Mouse (Mus musculus): ENCODE data around the gene Bcorl1. TPM values are rescaled to one million over a fixed set of nuclear protein-coding genes. Genes with fewer than 3 reads are reported as not detected.
A peak's percentile ranks its signal among the peaks of the same experiment; 100 is the strongest.

The Bcorl1 gene
- polyA plus RNA-seq, 1 experiment from 2014 or later, result 20.1 TPM

GRCm38 (mm10) chrX:48344643-48345384, 3.7 kb downstream of the Bcorl1 start:
- Histone ChIP-seq H3K79me2 (ENCODE audit: inconsistent target) (peaks cover 1% of the 10 kb centered on the region; the same call in 1 of the 2 replicates), H3K27ac (no peak overlapping the region), H3K36me3 (ENCODE audit: inconsistent target) (no peaks in the 10 kb centered on the region), H3K4me3 (ENCODE audit: inconsistent target) (peak overlapping the region; percentile 39)
- WGBS (ENCODE audit: missing documents), result 17% methylated on average over 38 of the region's 61 CpGs

DNA sequence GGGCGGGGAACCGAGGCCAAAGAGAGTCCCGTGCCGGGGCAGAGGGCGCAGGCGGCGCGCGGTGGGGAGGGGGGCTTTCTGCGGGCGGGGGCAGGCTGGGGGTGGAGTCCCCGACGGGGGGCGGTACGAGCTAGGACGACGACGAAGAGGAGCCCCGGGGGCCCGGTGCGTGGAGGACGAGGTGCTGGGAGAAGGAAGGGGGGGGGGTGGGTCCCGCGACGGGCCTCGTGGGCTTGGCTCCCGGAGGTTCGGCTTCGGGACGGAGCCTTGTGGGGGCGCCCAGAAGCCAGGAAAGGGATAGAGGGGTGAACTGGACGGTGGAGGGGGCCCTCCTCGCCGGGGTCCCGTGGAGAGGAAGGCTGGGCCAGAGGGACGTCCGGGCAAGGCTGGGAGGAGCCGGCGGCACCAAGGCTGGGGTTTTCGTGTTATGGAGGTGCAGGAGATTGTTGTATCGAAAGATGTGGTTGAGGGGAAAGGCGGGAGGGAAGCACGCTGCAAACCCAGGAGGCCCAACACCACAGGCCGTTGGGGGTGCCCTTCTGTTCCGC, 4.3 kb downstream of the Bcorl1 start:
- Histone ChIP-seq H3K4me3 (ENCODE audit: inconsistent target) (no peak overlapping the region), H3K36me3 (ENCODE audit: inconsistent target) (no peaks in the 10 kb centered on the region), H3K79me2 (ENCODE audit: inconsistent target) (peaks cover 4% of the 10 kb centered on the region; the same call in 1 of the 2 replicates), H3K27ac (no peak overlapping the region)
- 24% methylated on average over 19 of the region's 45 CpGs for WGBS (ENCODE audit: missing documents)

- H3K36me3 ChIP-seq (ENCODE audit: inconsistent target), result no peaks in the 10 kb centered on the region
- WGBS (ENCODE audit: missing documents), result 46% methylated on average over 6 of the region's 6 CpGs
- H3K27ac ChIP-seq, result no peak overlapping the region
- no peaks in the 10 kb centered on the region for H3K79me2 ChIP-seq (ENCODE audit: inconsistent target)
- H3K4me3 ChIP-seq (ENCODE audit: inconsistent target), result no peak overlapping the region
Measured at GRCm38 (mm10) chrX:48355346-48355745, 14.2 kb downstream of the Bcorl1 start.

DNA sequence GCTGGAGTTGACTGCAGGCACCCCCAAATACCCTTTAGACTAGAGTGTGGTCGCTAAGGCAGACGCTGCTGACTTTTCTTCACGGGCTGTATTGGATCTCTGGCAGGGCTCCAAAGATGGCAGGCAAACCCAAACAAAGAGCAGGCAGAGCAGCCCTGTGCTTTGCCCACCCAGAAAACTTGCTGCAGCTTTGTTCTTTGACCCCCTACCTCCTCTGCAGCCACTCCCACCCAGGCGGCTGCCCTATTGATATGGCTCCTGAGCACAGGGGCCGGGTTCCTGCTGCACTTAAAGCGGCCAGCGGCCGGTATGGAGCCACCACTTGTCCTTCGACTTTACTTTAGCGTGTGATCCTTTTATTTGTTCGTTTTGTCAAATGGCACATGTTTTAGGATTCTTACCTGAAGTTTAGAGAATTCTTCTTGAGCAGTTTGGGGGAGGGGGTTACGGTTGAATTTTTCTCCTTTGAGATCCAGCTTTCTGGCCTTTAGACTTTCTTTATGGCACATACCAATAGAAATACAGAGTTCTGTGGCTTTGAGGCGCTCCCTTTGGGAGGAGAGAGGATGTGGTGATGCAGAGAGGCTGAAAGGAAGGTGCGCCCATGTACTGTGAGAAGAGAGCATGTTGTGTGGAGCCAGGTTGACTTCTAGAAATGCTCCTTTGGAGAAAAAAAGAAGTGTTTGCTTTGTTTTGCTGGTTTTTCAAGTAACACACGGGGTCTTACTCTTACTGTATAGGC, 24.8 kb downstream of the Bcorl1 start:
- 91% methylated on average over 15 of the region's 15 CpGs for WGBS (ENCODE audit: missing documents)
- H3K36me3 ChIP-seq (ENCODE audit: inconsistent target), result no peaks in the 10 kb centered on the region
- no peaks in the 10 kb centered on the region for H3K79me2 ChIP-seq (ENCODE audit: inconsistent target)
- H3K27ac ChIP-seq, result no peak overlapping the region
- H3K4me3 ChIP-seq (ENCODE audit: inconsistent target), result no peak overlapping the region

- Histone ChIP-seq H3K36me3 (ENCODE audit: inconsistent target) (no peaks in the 10 kb centered on the region), H3K27ac (no peak overlapping the region), H3K79me2 (ENCODE audit: inconsistent target) (no peaks in the 10 kb centered on the region), H3K4me3 (ENCODE audit: inconsistent target) (no peak overlapping the region)
- WGBS (ENCODE audit: missing documents), result 91% methylated on average over 7 of the region's 9 CpGs
Measured at GRCm38 (mm10) chrX:48367841-48368240, 26.7 kb downstream of the Bcorl1 start.

GRCm38 (mm10) chrX:48383643-48384042, 42.5 kb downstream of the Bcorl1 start:
- H3K4me3 ChIP-seq (ENCODE audit: inconsistent target), result no peak overlapping the region
- H3K27ac ChIP-seq, result no peak overlapping the region
- no peaks in the 10 kb centered on the region; the same call in 1 of the 2 replicates for H3K36me3 ChIP-seq (ENCODE audit: inconsistent target)
- no peaks in the 10 kb centered on the region for H3K79me2 ChIP-seq (ENCODE audit: inconsistent target)
- 39% methylated on average over 7 of the region's 7 CpGs for WGBS (ENCODE audit: missing documents)

- no peaks in the 10 kb centered on the region for H3K79me2 ChIP-seq (ENCODE audit: inconsistent target)
- H3K27ac ChIP-seq, result no peak overlapping the region
- no peak overlapping the region for H3K4me3 ChIP-seq (ENCODE audit: inconsistent target)
- no peaks in the 10 kb centered on the region; the same call in 1 of the 2 replicates for H3K36me3 ChIP-seq (ENCODE audit: inconsistent target)
- 81% methylated on average over 3 of the region's 4 CpGs for WGBS (ENCODE audit: missing documents)
Measured at GRCm38 (mm10) chrX:48385927-48386326, 44.8 kb downstream of the Bcorl1 start.

DNA sequence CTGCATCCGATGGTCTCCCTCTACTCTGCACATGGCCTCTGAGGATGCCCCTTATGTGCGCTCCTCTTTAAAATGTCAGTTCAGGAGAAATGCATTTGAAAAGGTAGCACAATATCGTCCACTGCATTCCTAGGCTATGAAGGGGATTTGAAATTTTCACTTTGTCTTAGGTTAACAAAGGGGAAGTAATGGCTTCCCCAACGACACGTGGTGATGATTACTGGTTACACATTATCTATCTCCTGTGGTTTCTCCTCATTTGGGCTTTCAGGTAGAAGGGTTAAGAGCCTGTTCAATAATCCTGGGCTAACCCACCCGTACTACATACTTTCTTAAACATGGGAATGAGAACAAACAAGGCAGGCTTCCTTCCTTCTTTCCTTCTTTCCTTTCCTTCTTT, 48.2 kb downstream of the Bcorl1 start:
- Histone ChIP-seq H3K79me2 (ENCODE audit: inconsistent target) (no peaks in the 10 kb centered on the region), H3K4me3 (ENCODE audit: inconsistent target) (no peak overlapping the region), H3K27ac (no peak overlapping the region), H3K36me3 (ENCODE audit: inconsistent target) (no peaks in the 10 kb centered on the region; the same call in 1 of the 2 replicates)
- 83% methylated on average over 6 of the region's 6 CpGs for WGBS (ENCODE audit: missing documents)

DNA sequence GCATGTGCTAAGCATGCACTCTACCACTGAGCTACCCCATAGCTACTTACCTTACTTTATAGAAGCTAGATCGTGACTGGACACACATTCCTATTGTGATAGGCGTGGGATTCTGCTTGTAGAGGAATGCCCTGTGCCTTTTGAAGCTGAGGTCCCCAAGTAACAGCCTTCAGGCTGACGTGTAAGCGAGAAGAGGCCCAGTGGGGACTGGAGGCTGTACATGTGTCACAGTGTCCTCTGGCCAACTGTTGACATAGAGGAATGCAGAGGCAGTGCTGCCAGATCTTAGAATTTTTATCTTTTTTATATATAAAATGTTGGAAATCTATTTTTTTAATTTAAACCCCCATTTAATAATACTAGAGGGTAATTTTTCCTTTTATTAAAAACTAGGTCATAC, 58.8 kb downstream of the Bcorl1 start:
- no peak overlapping the region for H3K4me3 ChIP-seq (ENCODE audit: inconsistent target)
- 82% methylated on average over 4 of the region's 4 CpGs for WGBS (ENCODE audit: missing documents)
- no peaks in the 10 kb centered on the region for H3K79me2 ChIP-seq (ENCODE audit: inconsistent target)
- H3K27ac ChIP-seq, result no peak overlapping the region
- H3K36me3 ChIP-seq (ENCODE audit: inconsistent target), result peaks cover 9% of the 10 kb centered on the region; the same call in 1 of the 2 replicates

DNA sequence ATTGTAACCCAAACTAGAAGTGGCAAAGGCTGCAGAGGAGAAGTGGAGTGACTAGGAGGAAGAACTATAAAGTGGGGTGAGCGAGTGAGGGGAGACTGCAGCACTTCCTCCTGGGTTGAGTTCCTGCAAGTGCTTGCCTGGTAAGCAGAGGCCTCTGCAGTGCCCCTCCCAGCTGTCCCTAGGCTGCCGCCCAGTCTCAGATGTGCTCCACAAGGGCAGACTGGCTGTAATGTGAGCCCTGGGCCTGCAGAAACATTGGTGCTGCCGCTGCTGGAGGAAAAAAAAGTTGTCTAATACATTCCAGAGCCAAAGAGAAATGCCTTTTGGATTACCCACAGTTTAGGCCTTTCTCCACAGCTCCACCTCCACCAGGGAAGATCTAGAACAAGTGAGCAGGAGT, 64.0 kb downstream of the Bcorl1 start:
- no peak overlapping the region for H3K4me3 ChIP-seq (ENCODE audit: inconsistent target)
- H3K36me3 ChIP-seq (ENCODE audit: inconsistent target), result peaks cover 9% of the 10 kb centered on the region; the same call in 1 of the 2 replicates
- no peaks in the 10 kb centered on the region for H3K79me2 ChIP-seq (ENCODE audit: inconsistent target)
- peak overlapping the region; percentile 15; the same call in 1 of the 2 replicates for H3K27ac ChIP-seq
- WGBS (ENCODE audit: missing documents), result 25% methylated on average over 1 of the region's 3 CpGs

DNA sequence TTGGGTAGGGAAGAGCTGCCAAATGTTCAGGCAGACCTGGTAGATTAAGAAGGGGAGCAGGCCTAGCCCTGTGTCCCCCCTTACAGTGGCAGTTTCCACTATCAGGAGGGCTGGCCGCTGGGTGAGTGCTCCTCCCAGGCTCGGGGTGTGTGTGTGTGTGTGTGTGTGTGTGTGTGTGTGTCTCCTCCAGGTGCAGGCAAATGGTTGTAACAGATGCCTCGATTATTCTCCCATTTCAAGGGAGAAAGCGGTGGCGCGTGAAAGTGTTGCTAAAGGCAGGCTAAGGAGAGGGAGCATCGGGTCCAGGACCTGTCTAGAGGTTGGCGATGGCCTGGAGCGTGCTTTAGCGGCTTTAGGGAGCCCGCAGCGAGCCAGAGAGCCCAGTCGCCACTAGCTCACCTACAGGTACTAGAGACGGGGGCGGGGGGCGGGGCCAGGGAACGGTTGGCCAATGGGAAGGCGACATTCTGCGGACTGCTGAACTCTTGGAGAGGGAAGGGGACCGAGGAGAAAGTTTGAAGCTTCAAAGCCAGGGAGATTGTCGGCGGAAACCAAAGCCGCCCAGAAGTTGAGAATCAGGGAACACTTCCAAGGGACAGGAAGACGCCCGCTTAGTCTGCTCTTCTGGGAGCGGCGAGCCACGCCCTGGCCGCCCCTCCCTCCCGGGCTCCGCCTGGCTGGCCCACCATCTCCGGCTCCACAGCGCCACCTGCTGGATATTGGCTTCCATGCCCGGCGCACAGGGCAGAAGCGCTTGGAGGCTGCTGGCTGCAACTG, 68.6 kb downstream of the Bcorl1 start:
- Histone ChIP-seq H3K27ac (no peak overlapping the region), H3K4me3 (ENCODE audit: inconsistent target) (peak overlapping the region; percentile 23; the same call in 1 of the 2 replicates), H3K36me3 (ENCODE audit: inconsistent target) (peaks cover 4% of the 10 kb centered on the region; the same call in 1 of the 2 replicates), H3K79me2 (ENCODE audit: inconsistent target) (no peaks in the 10 kb centered on the region)
- WGBS (ENCODE audit: missing documents), result 19% methylated on average over 27 of the region's 36 CpGs

GRCm38 (mm10) chrX:48410388-48410776, 69.2 kb downstream of the Bcorl1 start:
- no peaks in the 10 kb centered on the region for H3K79me2 ChIP-seq (ENCODE audit: inconsistent target)
- no peak overlapping the region for H3K4me3 ChIP-seq (ENCODE audit: inconsistent target)
- H3K27ac ChIP-seq, result no peak overlapping the region
- WGBS (ENCODE audit: missing documents), result 57% methylated on average over 7 of the region's 7 CpGs
- H3K36me3 ChIP-seq (ENCODE audit: inconsistent target), result peaks cover 8% of the 10 kb centered on the region; the same call in 1 of the 2 replicates

DNA sequence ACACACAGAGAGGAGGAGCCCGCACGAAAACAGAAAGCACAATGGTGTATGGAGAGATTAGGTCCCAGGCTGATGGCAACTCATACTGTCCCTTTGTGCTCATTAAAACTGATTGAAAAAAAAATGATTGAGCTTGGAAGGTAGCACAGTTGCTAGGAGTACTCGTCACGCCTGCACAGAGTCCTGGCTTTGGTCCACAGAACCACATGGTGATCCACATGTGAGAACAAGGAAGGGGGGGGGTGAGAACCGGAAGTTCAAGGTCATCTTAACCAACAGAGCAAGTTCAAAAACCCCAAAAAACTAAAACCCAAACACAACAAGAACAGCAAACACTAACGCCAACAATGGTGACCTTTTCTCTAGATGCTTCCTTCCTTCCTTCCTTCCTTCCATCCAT, 71.5 kb downstream of the Bcorl1 start:
- Histone ChIP-seq H3K36me3 (ENCODE audit: inconsistent target) (peaks cover 18% of the 10 kb centered on the region; the same call in 1 of the 2 replicates), H3K27ac (no peak overlapping the region), H3K79me2 (ENCODE audit: inconsistent target) (no peaks in the 10 kb centered on the region), H3K4me3 (ENCODE audit: inconsistent target) (no peak overlapping the region)
- 84% methylated on average over 6 of the region's 6 CpGs for WGBS (ENCODE audit: missing documents)

DNA sequence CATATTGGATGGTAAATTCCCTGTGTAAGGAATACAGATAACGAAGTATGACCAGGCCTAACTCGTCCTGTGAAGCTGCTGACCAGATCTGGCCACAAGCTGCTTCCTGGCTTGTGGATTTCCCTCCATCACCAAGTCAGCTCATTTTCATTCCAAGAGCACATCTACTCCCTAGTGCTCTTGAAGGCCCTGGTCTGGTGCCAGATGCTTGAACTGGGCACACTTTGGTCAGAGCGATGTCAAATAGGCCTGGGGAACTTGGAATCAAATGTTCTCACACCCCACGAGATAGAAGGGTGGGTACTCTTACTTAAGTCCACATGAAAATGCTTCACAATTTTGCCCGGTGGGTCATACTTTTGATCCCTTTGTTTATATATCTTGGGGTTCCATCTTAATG, 73.1 kb downstream of the Bcorl1 start:
- H3K27ac ChIP-seq, result no peak overlapping the region
- H3K4me3 ChIP-seq (ENCODE audit: inconsistent target), result no peak overlapping the region
- H3K36me3 ChIP-seq (ENCODE audit: inconsistent target), result peaks cover 18% of the 10 kb centered on the region; the same call in 1 of the 2 replicates
- H3K79me2 ChIP-seq (ENCODE audit: inconsistent target), result no peaks in the 10 kb centered on the region
- 86% methylated on average over 5 of the region's 5 CpGs for WGBS (ENCODE audit: missing documents)

Data from macrophage (primary cell).